Mouse (Mus musculus) brain, embryonic 14.5 days (tissue): ENCODE measurements around the gene Apba1.

ENCODE experiments used
- CTCF ChIP-seq: fragments of 200-500 bp; IDR thresholded peaks from 2 replicates; pipeline ENCODE4 v1.5.1; 2012; ENCODE audit warnings: inconsistent platforms, mild to moderate bottlenecking, moderate library complexity, borderline replicate concordance; ENCODE audit not compliant: insufficient read depth, insufficient read length; ENCODE audit errors: extremely low read depth
- POLR2A ChIP-seq: fragments of 200-500 bp; IDR thresholded peaks from 2 replicates; pipeline ENCODE4 v1.6.1; 2012; ENCODE audit warnings: mild to moderate bottlenecking, inconsistent platforms, borderline replicate concordance; ENCODE audit not compliant: poor library complexity, insufficient read depth, insufficient read length, severe bottlenecking; ENCODE audit errors: extremely low read depth

GRCm38 (mm10) chr19:23970374-23970773 lies 211.7 kb downstream of the Apba1 start:
- TF ChIP-seq CTCF (no peak), POLR2A (no peak)
